Mouse (Mus musculus) MEL (cell line): ENCODE data around the gene Atp1b3. TPM values are rescaled to one million over a fixed set of nuclear protein-coding genes. Genes with fewer than 3 reads are reported as not detected.

Experiments
- DNase-seq: peaks from one replicate; pipeline ENCODE4 v3.0.0; 2011; ENCODE audit warnings: low read depth, low spot score
- H3K27ac ChIP-seq: 2 replicates; pipeline ENCODE4 v1.5.1; 2012; ENCODE audit warnings: low read depth, mild to moderate bottlenecking, control low read depth, low read length, moderate library complexity; ENCODE audit not compliant: control insufficient read depth
- H3K27me3 ChIP-seq, 2 experiments: fragments of 150-350 bp in 1 of 2; sonication (generic) in 1 of 2; 2 replicates each; pipeline ENCODE4 v1.6.1; 2012; ENCODE audit warnings: low read length in 2 of 2, mild to moderate bottlenecking in 2 of 2, improper control_type of control experiment in 1 of 2, moderate library complexity in 1 of 2; ENCODE audit not compliant: insufficient read depth in 2 of 2, control insufficient read depth in 1 of 2
- H3K36me3 ChIP-seq, 2 experiments: 2 replicates each; pipeline ENCODE4 v1.6.1; 2012 to 2014; ENCODE audit warnings: low read length in 2 of 2, improper control_type of control experiment in 1 of 2, inconsistent platforms in 1 of 2, mild to moderate bottlenecking in 1 of 2; ENCODE audit not compliant: insufficient read depth in 2 of 2, control insufficient read depth in 1 of 2
- H3K4me1 ChIP-seq, 2 experiments: fragments of 150-350 bp in 1 of 2; sonication (generic) in 1 of 2; 2 replicates each; pipeline ENCODE4 v1.6.1; 2012; ENCODE audit warnings: low read length in 2 of 2, improper control_type of control experiment in 1 of 2, mild to moderate bottlenecking in 1 of 2; ENCODE audit not compliant: insufficient read depth in 2 of 2, control insufficient read depth in 1 of 2
- H3K4me3 ChIP-seq, 2 experiments: fragments of 150-350 bp in 1 of 2; sonication (generic) in 1 of 2; 2 replicates each; pipeline ENCODE4 v1.5.1; 2012; ENCODE audit warnings: low read depth in 2 of 2, low read length in 2 of 2, mild to moderate bottlenecking in 2 of 2, moderate library complexity in 2 of 2, control low read depth in 1 of 2, improper control_type of control experiment in 1 of 2; ENCODE audit not compliant: control insufficient read depth in 1 of 2, insufficient read depth in 1 of 2
- H3K79me2 ChIP-seq: 2 replicates; pipeline ENCODE4 v1.6.1; 2012; ENCODE audit warnings: mild to moderate bottlenecking, low read length, moderate library complexity; ENCODE audit not compliant: control insufficient read depth, poor library complexity, insufficient read depth
- H3K9ac ChIP-seq: 2 replicates; pipeline ENCODE4 v1.6.1; 2012; ENCODE audit warnings: low read depth, mild to moderate bottlenecking, control low read depth, low read length, moderate library complexity; ENCODE audit not compliant: control insufficient read depth, poor library complexity, severe bottlenecking
- H3K9me3 ChIP-seq: fragments of 150-350 bp; sonication (generic); replicated peaks from 2 replicates; pipeline ENCODE4 v1.6.1; 2012; ENCODE audit warnings: mild to moderate bottlenecking, low read length, improper control_type of control experiment, moderate library complexity; ENCODE audit not compliant: insufficient read depth
- ETS1 ChIP-seq: IDR thresholded peaks from 2 replicates; pipeline ENCODE4 v1.6.1; 2012; ENCODE audit warnings: low read depth, mild to moderate bottlenecking, inconsistent platforms, low read length, improper control_type of control experiment, moderate library complexity
- GABPA ChIP-seq: IDR thresholded peaks from 2 replicates; pipeline ENCODE4 v1.6.1; 2012; ENCODE audit warnings: low read depth, mild to moderate bottlenecking, inconsistent platforms, low read length, improper control_type of control experiment, moderate library complexity
- GATA1 ChIP-seq: IDR thresholded peaks from 2 replicates; pipeline ENCODE4 v1.6.1; 2011; ENCODE audit warnings: low read depth, low read length, improper control_type of control experiment
- JUND ChIP-seq: IDR thresholded peaks from 2 replicates; pipeline ENCODE4 v1.6.1; 2011; ENCODE audit warnings: low read depth, mild to moderate bottlenecking, improper control_type of control experiment, low read length
- KAT2A ChIP-seq: conservative IDR thresholded peaks from 2 replicates; pipeline ENCODE4 v1.6.1; 2012; ENCODE audit warnings: low read depth, low read length, improper control_type of control experiment, inconsistent platforms
- MAX ChIP-seq: IDR thresholded peaks from 2 replicates; pipeline ENCODE4 v1.6.1; 2011; ENCODE audit warnings: low read length, improper control_type of control experiment
- MAZ ChIP-seq: IDR thresholded peaks from 2 replicates; pipeline ENCODE4 v1.6.1; 2012; ENCODE audit warnings: low read depth, mild to moderate bottlenecking, inconsistent platforms, low read length, improper control_type of control experiment
- MEF2A ChIP-seq: IDR thresholded peaks from 2 replicates; pipeline ENCODE4 v1.6.1; 2014; ENCODE audit warnings: low read depth, mild to moderate bottlenecking, inconsistent platforms, low read length, improper control_type of control experiment; ENCODE audit not compliant: poor library complexity, insufficient replicate concordance, severe bottlenecking; ENCODE audit errors: extremely low read depth
- MYC ChIP-seq: IDR thresholded peaks from 2 replicates; pipeline ENCODE4 v1.6.1; 2011; ENCODE audit warnings: low read depth, mild to moderate bottlenecking, low read length, improper control_type of control experiment, moderate library complexity
- NRF1 ChIP-seq: IDR thresholded peaks from 2 replicates; pipeline ENCODE4 v1.6.1; 2014; ENCODE audit warnings: low read depth, mild to moderate bottlenecking, inconsistent platforms, low read length, improper control_type of control experiment, moderate library complexity; ENCODE audit not compliant: poor library complexity, insufficient read depth, severe bottlenecking
- POLR2AphosphoS2 ChIP-seq: IDR thresholded peaks from 2 replicates; pipeline ENCODE4 v1.6.1; 2011; ENCODE audit warnings: low read length, improper control_type of control experiment
- TCF12 ChIP-seq: IDR thresholded peaks from 2 replicates; pipeline ENCODE4 v1.6.1; 2014; ENCODE audit warnings: low read depth, mild to moderate bottlenecking, inconsistent platforms, low read length, improper control_type of control experiment, moderate library complexity
- USF1 ChIP-seq: IDR thresholded peaks from 2 replicates; pipeline ENCODE4 v1.6.1; 2014; ENCODE audit warnings: low read depth, mild to moderate bottlenecking, inconsistent platforms, low read length, improper control_type of control experiment, moderate library complexity
- ZC3H11A ChIP-seq: IDR thresholded peaks from 2 replicates; pipeline ENCODE4 v1.6.1; 2012; ENCODE audit warnings: low read depth, mild to moderate bottlenecking, inconsistent platforms, low read length, improper control_type of control experiment
- ZKSCAN1 ChIP-seq: IDR thresholded peaks from 2 replicates; pipeline ENCODE4 v1.6.1; 2012; ENCODE audit warnings: low read depth, mild to moderate bottlenecking, inconsistent platforms, low read length, improper control_type of control experiment, moderate library complexity
- polyA plus RNA-seq, 2 experiments: library from polyadenylated mRNA; stranded (reverse) in 1 of 2; unstranded in 1 of 2; fragments of >175 nt in 1 of 2; fragments of >200 nt in 1 of 2; gene quantifications; 2 replicates each; pipeline versions ENCODE4 v1.2.1 to v1.2.4; 2012; ENCODE audit warnings: low replicate concordance in 2 of 2, low read depth in 1 of 2; ENCODE audit not compliant: insufficient read length in 2 of 2, insufficient read depth in 1 of 2, missing spikeins in 1 of 2
- total RNA-seq: library from RNA; depleted of rRNA; stranded (reverse); fragments of 300-350 nt; gene quantifications from 2 replicates; pipeline ENCODE4 v1.2.3, GENCODE M21; 2012

The Atp1b3 gene
- total and polyA plus RNA-seq, 3 experiments, result 57.8 to 70.6 TPM; not detected in 1

DNA sequence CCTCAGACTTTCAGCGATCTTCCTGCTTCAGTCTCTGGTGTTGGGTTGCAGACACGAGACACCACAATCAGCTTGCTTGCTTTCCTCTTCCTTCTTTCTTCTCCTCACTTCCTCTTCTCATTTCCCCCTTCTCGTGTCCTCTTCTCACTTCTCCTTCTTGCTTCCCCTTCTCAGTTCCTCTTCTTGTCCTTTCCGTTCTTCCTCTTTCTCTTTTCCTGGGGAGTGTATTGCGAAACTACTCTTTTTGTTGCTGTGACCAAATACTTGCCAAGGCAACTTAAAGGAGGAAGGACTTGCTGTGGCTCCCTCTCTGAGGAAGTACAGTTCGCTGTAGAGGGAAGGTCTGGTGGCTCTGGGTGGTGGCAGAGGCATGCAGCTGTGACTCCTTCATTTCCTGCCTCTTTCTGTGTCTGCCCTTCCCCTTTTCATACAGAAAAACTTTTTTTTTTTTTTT lies 35.2 kb upstream of the Atp1b3 start (continued):
- no peak for TF ChIP-seq MEF2A
- no peak for TF ChIP-seq USF1

DNA sequence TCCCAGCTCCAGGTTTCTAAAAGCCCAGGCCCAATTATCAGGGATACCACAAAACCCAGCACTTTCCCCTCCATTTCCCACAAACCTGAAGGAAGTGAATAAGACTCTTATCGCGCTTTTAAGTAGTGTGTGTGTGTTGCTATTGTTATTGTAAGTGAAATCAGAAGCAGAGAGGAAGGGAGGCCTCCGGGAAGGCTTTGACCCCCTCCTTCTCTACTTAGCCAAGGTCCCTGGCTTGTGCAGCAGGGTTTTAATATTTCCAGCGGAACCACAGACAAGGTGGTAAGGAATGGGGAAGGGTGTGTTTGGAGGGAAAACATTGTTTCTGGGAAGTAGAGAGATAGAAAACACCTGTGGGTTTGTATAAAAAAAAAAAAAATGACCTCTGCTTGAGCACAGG lies 34.4 kb upstream of the Atp1b3 start:
- Histone ChIP-seq H3K79me2 (no peaks in the 10 kb centered on the region), H3K4me1 (peaks cover 0 to 16% of the 10 kb centered on the region in 2 experiments; a peak in 3 of 4 replicates), H3K9ac (no peak overlapping the region), H3K27me3 (no peaks in the 10 kb centered on the region), H3K4me3 (no peak overlapping the region), H3K27ac (peak overlapping the region; percentile 47; the same call in 1 of the 2 replicates), H3K36me3 (peaks cover 0 to 5% of the 10 kb centered on the region in 2 experiments; a peak in 1 of 4 replicates), H3K9me3 (no peaks in the 10 kb centered on the region)
- TF ChIP-seq ZC3H11A (no peak), GABPA (no peak), TCF12 (no peak), GATA1 (no peak), ETS1 (no peak), POLR2AphosphoS2 (no peak), JUND (no peak), MAZ (no peak), MYC (no peak), ZKSCAN1 (no peak)
- no peak for DNase-seq

DNA sequence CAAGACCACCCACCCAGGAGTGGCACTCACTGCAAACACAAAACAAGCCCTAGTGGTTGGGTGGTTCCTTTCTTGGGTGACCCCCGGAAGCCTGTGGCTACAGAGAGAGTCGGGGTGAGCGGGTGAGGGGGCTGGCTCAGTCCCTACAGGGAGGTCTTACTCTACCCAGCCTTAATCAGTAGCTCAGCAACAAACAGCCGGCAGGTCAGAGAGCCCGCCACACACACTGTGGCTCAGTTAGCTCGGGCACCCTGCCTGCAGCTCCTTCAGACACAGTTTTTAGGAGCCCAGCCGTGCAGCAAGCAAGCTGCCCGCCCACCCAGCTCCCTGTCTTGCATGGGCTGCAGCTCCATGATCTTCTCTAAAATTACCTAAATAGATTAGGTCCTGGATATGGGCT lies 33.9 kb upstream of the Atp1b3 start:
- no peak for TF ChIP-seq NRF1
- TF ChIP-seq KAT2A, result no peak
- no peak for TF ChIP-seq MAX
- TF ChIP-seq, all 39 proteins: peak for 0
- Histone ChIP-seq H3K9me3 (no peaks in the 10 kb centered on the region), H3K9ac (no peak overlapping the region), H3K4me1 (peaks cover 0 to 16% of the 10 kb centered on the region in 2 experiments; a peak in 3 of 4 replicates), H3K79me2 (no peaks in the 10 kb centered on the region), H3K27me3 (no peaks in the 10 kb centered on the region), H3K4me3 (no peak overlapping the region), H3K36me3 (peaks cover 0 to 5% of the 10 kb centered on the region in 2 experiments; a peak in 1 of 4 replicates), H3K27ac (no peak overlapping the region)
- no peak for DNase-seq
